Mouse (Mus musculus) megakaryocyte-erythroid progenitor cell, adult 5-6 weeks (primary cell): ENCODE data around the gene Cx3cr1. TPM values are rescaled to one million over a fixed set of nuclear protein-coding genes. Genes with fewer than 3 reads are reported as not detected.

Experiments used
- ATAC-seq: replicated peaks from 2 replicates; pipeline ENCODE4 v1.8.0; 2016; ENCODE audit warnings: mild to moderate bottlenecking, inconsistent platforms; ENCODE audit not compliant: severe bottlenecking, poor library complexity, low FRiP score, low TSS enrichment
- total RNA-seq, 2 experiments: library from RNA; stranded (forward) in 1 of 2; stranded (reverse) in 1 of 2; fragments of 200-1000, 215-1000 nt in 1 of 2; fragments of >200 nt in 1 of 2; fragmentation: Nextera tagmentation in 1 of 2; gene quantifications; 2 replicates each; pipeline ENCODE4 v1.2.3; 2014 to 2017

Cx3cr1 gene
- total RNA-seq, 2 experiments from 2014 or later = 2.1 TPM; not detected in 1

GRCm38 (mm10) chr9:120084406-120084805 is 14.7 kb upstream of the Cx3cr1 start:
- no peak for ATAC-seq

DNA sequence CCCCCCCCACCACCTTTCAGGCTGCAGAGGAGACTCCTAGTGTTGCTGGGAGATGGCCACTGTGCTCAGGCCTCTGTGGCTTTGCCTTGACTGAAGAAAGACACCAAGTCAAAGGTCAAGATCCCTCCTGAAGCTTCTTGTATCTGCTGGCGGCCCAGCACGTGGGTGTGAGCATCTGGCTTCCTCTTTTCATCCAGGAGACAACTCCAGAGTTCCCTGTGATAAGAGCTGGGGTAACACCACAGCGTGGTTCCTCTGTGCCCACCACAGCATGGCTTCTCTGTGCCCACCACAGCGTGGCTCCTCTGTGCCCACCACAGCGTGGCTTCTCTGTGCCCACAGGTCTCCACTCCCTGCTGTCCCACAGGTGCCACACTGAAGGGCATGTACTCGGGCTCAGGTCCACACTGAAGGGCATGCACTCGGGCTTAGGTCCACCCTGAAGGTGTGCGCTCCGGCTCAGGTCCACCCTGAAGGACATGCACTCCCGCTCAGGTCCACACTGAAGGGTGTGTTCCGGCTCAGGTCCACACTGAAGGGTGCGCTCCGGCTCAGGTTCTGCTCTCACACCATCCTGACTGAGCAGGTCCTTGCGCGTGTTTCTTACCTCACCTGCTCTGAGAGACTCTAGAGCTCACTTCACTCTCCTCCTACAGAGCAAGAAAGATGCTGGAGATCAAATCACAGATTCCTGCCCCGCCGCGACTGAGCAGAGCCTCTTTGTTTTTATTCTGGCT is 13.6 kb upstream of the Cx3cr1 start:
- ATAC-seq = 0 out of 2 replicates have a peak, but pooled peaks have one; percentile 30

- no peak for ATAC-seq
These were observed 13.0 kb upstream of the Cx3cr1 start for GRCm38 (mm10) chr9:120082691-120083090.

- no peak for ATAC-seq
These were observed 12.3 kb upstream of the Cx3cr1 start for GRCm38 (mm10) chr9:120081967-120082366.

DNA sequence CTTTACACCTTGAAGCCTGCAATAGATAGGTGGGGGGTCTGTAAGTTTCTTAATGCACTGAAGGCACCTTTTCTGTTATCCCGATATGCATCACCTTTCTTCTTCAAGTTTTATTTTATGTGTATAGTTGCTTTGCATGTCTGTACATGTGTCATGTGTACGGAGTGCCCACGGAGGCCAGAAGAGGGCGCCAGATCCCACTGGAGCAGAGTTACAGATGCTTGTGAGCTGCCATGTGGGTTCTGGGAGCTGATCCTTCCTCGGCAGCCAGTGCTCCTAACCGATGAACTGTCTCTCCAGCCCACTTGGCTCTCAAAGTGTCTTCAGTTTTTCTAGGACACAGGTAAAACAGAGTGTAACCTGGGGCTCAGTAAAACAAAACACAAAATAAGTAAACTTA is 11.6 kb upstream of the Cx3cr1 start:
- peak; percentile 56; the same call in 1 of the 2 replicates for ATAC-seq

GRCm38 (mm10) chr9:120080546-120081108 is 10.9 kb upstream of the Cx3cr1 start:
- no peak for ATAC-seq

- ATAC-seq = no peak
These were observed 10.2 kb upstream of the Cx3cr1 start for GRCm38 (mm10) chr9:120079901-120080300.

DNA sequence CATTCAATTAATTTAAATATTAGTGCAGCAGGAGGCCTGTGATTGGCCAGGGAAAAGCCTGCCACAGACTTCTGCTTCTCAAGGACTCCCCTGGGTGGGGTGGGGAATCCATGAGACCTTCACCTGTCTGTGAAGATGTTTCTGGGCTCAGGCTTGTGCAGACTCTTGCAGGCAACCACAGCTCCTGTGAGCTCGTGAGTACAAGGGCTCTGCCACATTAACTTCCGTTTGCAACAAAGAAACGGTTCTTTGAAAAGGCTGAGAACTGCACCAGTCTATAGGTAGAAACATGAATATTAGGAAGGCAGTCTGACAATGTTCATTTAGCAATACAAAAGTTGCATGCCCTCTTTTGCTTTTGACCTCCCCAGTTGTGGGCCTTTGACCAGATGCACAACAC is 8.6 kb upstream of the Cx3cr1 start:
- no peak for ATAC-seq

DNA sequence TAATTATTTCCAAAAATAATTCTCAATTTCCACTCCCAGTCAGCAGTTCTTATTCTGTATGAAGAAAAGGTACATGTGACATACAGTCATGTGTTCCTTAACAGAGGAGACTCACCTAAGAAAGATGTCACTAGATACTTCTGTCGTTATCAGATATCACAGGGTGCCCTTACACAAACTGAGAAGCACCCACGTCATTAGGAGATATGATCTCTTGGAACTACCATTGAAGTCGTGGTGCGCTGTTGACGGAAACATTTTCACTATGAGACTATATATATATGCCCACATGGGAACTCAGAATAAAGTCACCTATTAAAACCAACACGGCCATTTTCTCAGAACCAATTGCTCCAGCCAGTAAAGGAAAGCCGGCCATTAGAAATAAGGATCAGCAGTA is 4.8 kb upstream of the Cx3cr1 start:
- ATAC-seq = no peak

DNA sequence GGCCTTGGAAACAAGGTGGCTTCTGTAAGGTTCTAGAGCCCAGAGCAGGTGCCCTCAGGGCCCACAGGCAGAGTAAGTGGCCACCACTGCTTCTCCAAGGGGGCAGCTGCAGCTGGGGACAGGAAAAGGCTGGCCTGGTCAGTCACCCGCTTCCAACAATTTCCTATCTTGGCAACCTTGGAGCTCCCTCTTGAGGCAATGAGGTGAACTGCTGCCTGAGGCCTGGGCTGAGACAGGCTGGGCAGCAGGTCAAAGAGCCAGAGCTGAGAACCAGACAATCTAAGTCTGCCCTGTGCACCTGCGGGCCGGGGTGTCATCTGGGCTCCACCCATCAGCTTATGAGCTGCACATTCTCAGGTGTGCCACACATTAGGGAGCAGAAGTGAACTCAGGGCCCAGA is 3.5 kb upstream of the Cx3cr1 start:
- ATAC-seq = peak; percentile 73

- no peak for ATAC-seq
These were observed 1.6 kb upstream of the Cx3cr1 start for GRCm38 (mm10) chr9:120071251-120071650.

- peak; percentile 41 for ATAC-seq
These were observed 1.6 kb downstream of the Cx3cr1 start for GRCm38 (mm10) chr9:120068047-120068446.

- no peak for ATAC-seq
These were observed 2.1 kb downstream of the Cx3cr1 start for GRCm38 (mm10) chr9:120067609-120068008.

DNA sequence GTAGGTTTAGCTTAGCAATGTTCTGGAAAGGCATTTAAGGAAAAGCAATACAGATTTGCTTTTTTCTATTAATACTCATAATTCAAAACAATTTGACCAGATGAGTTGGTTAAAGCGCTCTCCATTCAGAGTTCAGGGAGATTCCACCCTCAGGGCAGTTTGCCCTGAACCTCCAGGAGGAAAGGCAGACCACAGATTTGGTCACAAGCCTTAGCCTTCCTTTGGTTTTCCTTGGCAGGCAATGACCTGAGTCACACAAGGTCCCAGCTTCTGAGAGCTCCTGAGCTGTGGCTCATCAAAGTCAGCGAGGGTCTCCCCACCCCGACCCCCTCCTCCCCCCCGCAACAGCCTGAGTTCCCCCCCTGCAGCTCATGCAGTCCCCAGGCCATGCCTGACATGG is 5.4 kb downstream of the Cx3cr1 start:
- no peak for ATAC-seq

GRCm38 (mm10) chr9:120058730-120059129 is 10.9 kb downstream of the Cx3cr1 start:
- ATAC-seq = no peak

- no peak for ATAC-seq
These were observed 13.5 kb downstream of the Cx3cr1 start for GRCm38 (mm10) chr9:120056201-120056600.

GRCm38 (mm10) chr9:120054545-120055277 is 15.0 kb downstream of the Cx3cr1 start:
- no peak for ATAC-seq

GRCm38 (mm10) chr9:120049407-120049806 is 20.3 kb downstream of the Cx3cr1 start:
- ATAC-seq = no peak

DNA sequence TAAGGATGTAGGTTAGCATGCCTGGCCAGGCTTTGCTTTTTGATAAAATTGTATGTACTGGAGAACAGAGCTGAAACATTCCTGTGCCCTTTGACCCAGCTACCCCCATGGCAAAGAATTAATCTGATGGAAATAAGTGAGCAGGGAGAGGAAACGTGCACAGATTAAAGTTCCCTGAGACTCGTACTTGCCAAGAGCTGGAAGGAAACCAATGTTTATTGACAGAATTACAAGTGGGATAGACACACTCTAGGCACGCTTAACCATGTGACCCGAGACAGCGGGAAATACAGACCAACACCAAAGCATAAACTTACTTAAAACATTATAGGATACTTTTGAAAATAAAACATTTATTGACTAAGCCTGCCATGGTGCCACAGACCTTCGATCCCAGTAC is 21.2 kb downstream of the Cx3cr1 start:
- no peak for ATAC-seq

DNA sequence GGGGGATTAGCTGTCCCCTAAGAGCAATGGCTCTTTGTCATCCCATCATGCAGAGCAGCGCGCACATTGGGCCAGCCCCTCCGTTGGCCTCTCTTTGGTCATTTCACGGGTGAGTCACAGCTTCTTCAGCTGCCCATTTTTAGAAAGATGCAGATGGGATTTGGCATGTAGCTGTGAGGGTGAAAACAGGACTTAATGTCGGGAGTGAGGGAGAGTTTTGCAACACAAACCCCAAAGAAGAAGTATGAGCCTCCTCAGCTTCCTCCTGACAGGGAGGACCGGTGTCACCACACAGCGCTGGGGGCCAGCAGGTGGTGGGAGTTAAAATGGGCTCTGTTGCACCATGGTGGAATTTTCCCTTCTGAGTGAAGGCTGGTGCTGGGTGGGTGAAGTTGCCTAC is 26.6 kb downstream of the Cx3cr1 start:
- no peak; the same call in 1 of the 2 replicates for ATAC-seq

DNA sequence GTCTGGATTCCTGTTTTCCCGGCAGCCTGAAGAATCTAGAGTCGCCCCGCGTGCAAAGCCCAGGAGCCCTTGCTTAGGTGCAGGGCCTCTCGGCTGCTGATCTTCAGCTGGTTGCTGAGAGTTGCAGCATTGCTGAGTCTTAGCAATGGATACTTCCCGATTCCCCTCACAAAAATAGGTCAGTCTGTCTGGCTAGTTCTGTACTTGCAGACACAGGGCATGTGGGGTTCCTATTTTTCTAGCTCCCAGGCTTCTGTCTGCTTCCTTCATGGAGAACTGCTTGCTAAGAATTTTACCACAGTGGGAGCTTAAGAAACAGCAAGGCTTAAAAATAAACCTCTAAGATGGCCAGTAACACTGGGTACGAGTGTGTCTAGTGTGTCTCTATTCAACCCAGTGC is 32.3 kb downstream of the Cx3cr1 start:
- no peak for ATAC-seq
